Mouse (Mus musculus) cerebellum, adult 11 months (tissue): Measurements from ENCODE around the gene Ppm1g.

Source experiments
- DNase-seq: peaks from one replicate; pipeline ENCODE4 v3.0.0; 2022

Gene Ppm1g

DNA sequence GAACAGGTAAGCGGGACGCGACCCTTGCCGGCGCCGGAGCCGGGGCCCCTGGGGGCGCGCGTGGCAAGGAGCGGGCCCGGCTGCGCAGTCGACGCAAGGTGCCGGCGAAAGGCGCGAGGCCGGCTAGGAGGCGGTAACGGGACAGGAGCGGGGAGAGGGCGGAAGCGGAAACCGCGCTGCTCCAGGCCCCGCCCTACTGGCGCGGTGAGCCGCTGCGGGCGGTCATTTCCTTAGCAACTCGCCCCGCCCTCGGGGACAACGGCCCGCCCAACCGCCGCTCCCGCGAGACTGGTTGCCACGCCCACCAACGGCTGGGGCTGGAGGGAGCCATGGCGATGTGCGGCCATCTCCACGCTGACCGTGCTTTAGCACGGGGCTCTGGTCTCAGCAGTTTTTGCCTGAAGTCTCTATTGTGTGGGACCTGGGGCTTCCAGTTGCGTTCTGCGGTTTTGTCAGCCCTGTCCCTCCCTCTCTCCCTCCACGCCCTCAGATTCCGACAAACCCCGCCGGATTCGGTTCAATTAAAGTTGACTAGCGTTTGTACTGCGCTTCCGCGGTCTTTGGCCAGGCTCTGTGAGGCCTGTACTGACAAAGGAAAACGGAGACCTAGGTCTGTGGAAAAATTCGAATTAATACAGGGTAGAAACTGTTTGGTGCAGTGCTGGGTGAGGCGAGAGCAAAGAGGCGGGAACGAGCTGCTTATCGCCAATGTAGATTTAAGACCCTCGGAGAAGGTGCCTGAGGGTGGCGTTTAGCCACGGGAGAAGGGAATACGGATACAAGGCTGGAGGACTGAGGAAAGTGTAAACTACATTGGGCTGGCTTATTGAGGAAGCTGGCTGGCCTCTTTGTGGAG, at the start of gene Ppm1g:
TSS of gene Ppm1g (minus strand) at position 240 of the 856 bp plus-strand sequence.
- peak; percentile 95 for DNase-seq

DNA sequence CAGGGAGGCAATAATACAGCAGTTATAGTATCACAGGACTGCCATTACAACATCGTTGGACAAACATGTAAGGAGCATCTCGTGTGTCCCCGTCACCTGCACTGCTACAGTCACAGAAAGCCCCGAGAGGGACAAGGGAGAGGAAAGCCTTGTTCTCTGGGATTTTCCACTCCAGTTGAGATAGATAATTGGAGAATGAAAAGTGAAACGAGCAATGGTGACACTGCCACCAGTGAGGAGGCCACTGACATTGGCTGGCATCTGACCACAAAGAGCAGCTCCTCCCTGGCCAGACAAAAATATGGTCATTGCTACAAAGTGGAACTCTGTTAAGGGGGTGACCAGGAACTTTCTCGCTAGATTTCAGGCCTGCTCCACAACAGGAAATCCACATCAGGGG, 47.2 kb upstream of the Ppm1g start:
- DNase-seq = no peak

DNA sequence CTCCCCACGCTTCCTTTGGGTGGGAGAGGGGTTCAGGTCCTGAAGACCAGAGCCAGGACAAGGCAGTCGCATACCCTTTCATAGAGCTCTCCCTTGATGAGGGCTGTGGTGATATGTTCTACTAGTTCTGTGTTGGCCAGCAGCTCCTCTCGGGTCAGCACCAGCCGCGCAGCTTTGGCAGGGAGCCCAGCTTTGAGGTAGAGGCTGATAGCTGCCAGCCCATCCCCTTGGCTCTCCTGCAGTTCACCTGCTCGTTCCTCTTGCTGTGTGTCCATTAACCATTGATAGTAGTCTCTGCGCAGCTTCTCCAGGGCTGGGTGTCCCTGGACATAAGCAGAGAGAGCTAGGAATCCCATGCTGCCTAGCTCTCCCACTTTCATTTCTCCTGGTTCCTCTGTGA, 45.6 kb upstream of the Ppm1g start:
- DNase-seq = no peak

DNA sequence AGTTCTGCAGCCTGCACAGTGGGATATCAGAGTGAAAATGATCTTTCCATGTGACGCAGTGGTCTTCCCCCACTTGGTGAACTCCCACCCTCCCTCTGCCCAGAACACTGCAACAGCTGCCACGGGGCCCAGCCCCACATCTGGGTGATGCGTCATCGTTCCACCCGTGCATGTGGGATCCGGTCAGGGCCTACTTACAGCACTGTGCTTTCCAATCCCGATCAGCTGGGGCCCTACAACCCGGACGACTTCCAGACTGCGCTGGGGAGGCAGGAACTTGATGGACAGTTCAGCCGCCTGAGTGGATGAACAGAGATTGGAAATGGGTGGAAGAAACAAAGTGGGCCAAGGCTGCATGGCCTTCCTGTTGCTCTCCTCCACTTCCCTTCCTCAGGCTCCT, 37.1 kb upstream of the Ppm1g start:
- no peak for DNase-seq

DNA sequence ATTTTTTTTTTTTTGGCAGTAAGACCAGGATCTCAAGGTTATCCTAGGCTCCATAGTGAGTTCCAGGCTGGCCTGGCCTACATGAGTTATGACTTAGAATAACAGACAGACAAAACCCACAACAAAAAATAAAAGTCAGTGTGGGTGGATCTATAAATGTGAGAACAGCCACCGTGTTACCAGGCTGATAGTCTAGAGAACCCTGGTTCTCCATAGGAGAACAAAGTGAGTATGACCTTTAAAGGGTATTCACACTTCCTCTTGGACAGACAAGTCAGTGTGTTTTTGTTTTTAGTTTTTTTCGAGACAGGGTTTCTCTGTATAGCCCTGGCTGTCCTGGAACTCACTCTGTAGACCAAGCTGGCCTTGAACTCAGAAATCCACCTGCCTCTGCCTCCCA, 35.5 kb upstream of the Ppm1g start:
- DNase-seq = no peak

DNA sequence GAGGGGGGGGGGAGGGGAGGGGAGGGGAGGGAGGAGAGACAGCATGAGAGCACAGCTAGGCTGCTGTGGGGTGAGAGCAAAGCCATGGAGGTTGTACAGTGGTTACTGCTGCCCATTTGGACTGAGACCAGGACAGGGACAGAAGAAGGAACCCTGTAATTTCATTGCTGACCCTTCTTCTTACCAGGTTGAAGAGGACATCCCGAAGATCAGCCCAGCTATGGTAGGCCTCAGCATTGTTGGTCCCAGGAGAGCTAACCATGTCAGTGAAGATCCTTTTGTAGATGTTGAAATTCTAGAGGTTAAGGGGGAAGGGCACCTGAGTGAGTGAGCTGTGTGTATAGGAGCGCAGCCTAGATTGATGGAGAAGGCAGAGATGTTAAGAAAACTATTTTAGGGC, 34.9 kb upstream of the Ppm1g start:
- DNase-seq = no peak

DNA sequence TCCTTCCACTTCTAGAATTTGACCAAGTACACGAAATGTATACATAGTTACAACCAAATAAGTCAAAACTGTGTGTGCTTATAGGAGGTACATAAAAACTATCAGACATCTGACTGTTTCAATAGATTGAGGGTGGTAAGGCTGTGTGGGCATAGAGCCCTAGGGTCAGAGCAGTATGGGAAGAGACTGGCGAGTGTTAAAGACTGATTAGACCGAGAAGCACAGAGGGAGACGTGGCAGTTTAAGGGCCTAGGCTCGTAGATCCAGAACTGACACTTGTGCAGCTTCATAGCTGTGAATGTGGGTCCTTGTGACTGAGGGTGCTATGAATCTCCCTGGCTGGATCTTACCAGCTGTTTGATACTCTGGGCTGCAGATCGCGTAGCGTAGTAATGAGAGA, 34.4 kb upstream of the Ppm1g start:
- DNase-seq = no peak

DNA sequence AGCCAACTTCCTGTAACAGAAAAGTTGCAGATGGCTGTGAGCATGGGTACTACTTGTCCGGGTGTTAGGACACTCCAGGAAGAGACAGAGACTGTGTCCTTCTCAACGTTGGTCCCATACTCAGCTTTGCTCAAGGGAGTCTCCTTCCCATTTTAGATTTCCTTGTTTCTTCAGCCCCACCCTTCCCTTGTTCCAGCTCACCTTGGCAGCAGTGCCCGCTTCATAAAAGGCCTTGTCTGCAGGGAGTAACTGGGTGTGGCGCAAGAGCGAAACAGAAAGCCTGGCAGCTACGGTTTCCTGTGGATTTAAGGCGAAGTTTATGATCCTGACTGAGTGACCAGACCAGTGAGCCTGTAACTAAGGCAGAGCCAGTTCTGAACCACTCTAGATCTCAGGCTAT, 34.0 kb upstream of the Ppm1g start:
- DNase-seq = no peak

DNA sequence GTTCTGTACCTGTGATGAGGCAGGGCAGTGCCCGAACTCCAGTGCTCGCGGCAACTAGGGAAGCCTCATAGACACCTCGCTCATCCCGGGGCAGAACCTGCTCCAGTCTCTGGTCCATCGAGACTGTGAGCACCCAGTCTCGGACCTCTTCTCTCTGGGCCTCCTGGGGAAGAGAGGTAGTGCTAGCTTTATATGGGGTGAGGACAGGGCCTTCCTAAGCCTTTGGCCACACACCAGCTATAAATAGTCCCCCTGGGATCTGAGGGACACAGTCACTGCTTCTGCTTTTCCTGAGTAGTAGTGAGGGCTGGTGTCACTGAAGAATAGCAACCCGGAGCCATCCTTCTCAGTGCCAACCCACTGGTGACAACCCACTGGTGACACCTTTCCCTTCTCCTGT, 33.3 kb upstream of the Ppm1g start:
- no peak for DNase-seq

DNA sequence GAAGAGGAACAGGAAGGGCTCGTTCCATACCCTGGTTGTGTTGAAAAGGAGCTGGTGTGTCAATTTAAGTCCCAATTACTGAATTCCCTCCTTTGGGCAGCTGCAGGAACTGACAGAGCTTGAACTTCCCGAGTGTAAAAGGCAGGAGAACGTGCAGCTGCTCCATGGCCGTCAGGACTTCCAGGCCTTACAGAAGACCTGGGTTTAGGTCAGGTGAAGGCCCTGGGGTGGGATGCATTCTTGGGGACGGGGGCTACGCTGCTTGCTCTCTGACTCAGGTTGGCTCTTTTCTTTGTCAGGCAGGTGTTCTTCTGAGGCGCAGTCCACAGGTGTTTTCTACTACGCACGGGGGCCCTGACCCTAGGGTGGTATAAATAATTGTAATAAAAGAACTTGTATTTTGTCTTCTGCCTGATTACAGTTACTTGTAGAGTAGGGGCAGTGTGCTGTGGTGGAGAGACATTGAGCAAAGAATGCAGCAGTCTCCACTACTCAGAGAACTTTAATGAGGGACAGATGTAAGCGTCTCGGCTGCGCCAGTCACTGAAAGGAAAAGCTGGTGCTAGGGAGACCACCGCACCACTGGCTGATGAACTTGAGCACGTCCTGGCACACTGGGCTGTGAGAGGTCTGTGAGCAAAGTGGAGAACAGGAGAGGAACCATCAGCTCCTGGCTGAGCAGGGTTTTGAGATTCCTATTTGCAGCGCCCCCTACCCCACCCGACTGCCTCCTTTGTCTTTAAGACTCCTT, 32.5 kb upstream of the Ppm1g start:
- no peak for DNase-seq

DNA sequence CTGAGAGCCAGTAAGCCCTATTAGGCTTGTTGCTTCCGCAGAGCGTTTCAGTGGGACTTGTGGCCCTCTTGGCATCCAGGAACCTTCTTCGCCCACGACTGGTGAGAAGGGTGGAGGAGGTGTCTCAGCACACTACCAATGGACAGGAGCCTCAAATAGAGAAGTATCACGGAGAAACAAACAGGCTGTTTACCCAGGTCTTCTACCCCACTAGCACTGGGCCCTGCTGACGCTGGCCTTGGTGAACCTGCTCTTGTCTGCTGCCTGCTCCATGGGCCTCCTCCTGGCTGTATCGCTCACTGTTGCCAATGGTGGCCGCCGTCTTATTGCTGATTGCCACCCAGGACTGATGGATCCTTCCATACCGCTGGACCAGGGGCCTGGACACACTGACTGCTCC, 31.7 kb upstream of the Ppm1g start:
- DNase-seq = no peak

DNA sequence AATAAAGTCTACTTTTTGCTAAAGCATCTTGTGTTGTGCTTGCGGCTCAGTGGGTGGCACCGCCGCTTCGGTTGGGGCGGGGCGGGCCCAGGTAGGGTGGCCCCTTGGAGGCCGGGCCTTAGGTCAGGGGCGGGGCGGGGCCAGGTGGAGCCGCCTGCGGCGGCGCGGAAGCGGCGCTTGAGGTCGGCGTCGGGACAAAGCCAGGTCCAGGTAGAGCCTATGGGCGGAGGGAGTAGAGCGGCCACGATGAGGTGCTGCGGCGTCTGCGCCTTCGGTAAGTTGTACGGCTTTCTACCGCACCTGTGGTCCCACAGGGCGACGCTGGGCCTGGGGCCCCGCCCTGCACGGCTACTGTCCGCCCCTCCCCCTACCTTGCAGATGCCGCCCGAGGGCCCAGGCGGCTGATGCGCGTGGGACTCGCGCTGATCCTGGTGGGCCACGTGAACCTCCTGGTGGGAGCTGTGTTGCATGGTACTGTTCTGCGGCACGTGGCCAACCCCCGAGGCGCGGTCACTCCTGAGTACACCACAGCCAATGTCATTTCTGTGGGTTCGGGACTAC, 31.1 kb upstream of the Ppm1g start, which contains the start of gene Krtcap3:
TSS of gene Krtcap3 (plus strand) at position 151 of the 561 bp plus-strand sequence.
- no peak for DNase-seq

DNA sequence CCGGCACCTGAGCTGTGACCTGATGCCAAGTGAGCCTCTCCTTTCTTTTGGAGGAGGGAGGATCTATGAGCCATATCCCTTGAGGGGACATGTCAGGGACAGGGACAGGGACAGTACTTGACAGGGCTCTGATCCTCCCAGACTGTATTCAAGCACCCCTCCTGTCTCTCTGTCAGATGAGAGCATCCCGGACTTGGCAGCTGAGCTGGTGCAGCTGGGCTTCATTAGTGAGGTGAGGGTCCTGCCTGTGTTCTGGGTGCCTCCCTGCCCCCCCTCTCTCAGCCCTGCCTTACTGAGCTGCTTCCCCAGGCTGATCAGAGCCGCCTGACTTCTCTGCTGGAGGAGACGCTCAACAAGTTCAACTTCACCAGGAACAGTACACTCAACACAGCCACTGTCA, 30.2 kb upstream of the Ppm1g start:
- no peak for DNase-seq

DNA sequence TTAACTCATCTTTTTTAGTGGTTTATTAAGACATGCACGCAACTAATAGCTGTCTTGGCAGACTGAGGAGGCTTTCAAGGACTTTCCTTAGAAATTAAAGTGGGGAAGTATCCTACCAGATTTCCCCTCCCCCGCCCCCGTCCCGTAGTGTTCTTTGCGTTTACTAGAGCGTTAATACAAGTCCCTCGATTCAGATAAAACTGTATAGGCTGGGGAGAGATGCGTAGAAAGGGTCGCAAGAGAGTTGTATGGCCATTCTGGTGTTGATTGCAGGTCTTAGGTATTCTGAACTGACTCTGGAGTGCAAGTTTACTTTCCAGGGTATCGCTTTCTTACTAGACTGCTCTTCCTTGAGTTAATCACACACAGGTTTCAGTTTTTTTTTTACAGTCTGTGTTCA, 21.7 kb upstream of the Ppm1g start:
- no peak for DNase-seq

DNA sequence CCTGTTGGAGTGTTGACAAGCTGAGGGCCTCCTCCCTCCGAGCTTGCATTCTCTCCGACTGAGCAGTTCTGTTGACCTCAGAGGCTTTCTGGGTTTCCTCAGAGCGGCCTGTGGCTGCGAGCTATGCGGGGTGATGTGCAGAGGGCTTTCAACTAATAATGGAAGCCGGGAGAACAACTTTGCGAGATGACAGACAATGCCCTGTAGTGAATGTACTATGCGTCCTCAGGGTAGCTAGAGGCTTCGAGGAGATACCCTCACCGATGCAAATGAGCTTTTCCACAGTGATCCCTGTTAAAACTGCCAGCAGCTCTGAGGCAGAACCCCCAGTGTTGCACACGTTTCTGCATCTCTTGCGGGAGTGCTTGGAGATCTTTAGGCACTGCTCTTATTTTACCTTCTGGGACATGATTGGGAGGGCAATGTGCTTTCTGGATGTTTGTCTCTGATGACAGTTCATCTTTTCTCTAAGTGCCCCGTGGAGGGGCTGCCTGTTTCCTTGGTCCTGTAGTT, 21.1 kb upstream of the Ppm1g start:
- DNase-seq = no peak

DNA sequence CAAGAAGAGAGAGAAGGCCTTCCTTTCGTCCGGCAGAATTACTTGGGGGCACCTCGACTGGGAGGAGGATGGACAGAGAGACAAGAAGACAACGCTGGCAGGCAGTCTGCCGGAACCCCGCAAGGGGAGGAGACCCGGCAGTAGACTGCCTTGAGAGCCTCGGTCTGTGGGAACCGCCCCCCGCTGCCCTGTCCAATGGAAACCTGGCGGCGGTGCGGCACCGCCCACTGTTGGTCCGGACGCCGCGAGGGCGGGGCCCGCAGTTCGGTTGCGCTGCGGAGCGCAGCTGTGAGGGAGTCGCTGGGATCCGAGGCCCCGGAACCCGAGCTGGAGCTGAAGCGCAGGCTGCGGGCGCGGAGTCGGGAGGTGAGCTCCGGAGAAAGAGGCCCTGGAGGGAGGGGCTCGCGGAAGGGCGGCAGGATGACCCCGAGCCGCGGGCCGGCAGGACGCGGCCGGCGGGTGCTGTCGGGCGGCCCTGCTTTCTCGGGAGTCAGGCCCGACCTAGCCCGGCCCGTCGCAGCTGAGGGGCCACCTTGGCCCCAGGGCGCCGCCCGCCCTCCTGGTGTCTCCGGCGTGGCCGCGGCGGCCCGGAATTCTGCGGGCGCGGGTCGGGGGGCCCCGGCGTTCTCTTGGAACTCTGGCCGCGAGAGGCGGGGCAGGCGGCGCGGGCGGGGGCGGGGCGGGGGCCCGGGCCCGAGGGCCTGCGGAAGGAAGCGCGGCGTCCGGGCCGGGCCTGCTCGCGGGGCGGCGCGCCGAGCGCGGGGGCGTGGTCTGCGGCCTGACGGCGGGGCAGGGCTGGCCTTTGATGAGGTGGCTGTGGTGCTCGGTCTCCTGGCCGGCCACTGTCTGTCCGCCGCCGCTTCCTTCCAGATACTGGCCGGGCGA, 20.4 kb upstream of the Ppm1g start, which contains the start of the genes Nrbp1 and Gm9970:
TSS of gene Nrbp1 (plus strand) at position 228 of the 885 bp plus-strand sequence.
TSS of gene Gm9970 (minus strand) at position 596 of the 885 bp plus-strand sequence.
- peak; percentile 94 for DNase-seq

DNA sequence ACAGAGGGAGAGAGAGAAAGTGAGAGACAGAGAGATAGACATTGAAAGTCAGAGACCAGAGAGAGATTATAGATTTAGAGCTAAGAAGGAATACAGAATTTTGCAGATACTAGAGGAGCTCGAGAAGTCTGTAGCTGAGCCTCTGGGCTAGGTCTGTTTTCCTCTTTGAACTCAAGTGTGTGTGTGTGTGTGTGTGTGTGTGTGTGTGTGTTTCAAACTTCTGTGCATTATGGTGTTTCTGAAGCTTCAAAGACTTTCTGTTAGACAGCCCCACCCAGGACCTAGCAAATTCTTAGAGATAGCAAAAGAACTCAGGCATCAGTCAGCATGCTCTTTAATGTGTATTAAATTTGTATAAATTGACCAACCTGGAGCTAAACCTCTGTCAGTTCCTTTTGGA, 6.2 kb upstream of the Ppm1g start:
- no peak for DNase-seq

DNA sequence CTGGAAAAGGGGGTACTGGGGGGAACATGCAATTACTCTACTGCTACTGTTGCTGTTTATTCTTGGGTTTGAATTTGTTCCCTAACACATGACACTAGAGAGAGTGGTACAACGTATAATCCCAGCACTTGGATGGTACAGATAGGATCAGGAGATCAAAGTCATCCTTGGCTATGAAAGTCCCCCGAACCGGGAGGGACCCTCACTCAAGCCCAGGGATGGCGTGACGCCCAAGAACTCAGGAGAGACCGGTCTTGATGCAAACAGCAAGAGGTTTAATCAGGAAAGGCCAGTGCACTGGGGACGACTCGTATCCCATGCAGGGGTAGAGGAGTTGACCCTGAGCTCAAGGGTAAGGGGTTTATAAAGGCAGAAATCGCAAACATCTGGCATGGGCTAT, 2.2 kb upstream of the Ppm1g start:
- DNase-seq = no peak

DNA sequence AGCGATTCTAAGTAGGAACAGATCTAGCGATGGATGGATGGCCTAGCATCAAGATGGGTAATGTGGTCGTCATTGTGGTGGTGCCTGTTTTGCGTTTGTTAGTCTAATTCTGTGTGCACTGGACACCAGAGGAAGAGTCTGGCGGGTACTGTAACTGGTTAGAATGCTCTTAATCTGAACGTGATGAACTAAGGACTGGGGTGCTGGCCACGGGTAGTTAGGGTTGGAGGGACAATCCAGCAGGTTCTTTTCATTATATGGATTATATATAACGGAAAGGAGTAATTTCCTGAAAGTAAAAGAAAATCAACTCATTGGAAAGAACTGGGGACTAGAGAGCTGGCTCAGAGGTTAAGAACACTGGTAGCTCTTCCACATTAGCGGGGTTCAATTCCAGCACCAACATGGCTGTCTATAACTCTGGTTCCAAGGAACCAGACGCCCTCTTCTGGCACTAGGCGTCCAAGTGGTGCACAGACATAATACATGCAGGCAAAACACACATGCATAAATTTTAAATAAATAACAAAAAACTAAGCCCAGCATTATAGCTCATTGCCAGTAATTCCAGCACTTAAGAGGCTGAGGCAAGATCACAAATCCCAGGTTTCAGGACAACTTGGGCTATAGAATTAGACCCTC, 938 bp upstream of the Ppm1g start:
- no peak for DNase-seq

DNA sequence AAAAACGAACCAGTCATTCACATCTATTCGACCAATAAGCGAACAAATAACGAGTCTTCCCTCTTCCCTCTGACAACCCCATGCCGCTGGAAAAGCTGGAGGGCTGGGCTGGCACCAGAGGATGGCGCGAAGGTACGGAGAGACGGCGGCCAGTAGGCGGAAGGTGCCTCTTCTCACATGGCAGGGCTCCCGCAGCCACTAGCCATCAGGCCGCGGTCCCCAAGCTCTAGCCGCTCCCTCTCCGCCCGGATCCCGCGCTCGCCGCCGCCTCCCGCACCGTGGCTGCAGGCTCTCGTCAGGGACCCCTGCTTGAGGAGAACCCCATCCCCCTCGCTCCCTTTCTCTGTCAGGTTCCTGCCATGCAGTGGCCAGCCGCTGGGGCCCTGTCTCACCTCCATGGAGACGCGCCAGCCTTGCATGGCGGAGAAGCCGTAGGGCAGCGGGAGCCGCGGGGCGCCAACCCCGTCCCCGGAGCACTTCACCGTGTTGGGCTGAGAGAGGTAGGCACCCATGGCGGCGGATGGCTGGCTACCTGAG, 508 bp downstream of the Ppm1g start:
- no peak for DNase-seq

DNA sequence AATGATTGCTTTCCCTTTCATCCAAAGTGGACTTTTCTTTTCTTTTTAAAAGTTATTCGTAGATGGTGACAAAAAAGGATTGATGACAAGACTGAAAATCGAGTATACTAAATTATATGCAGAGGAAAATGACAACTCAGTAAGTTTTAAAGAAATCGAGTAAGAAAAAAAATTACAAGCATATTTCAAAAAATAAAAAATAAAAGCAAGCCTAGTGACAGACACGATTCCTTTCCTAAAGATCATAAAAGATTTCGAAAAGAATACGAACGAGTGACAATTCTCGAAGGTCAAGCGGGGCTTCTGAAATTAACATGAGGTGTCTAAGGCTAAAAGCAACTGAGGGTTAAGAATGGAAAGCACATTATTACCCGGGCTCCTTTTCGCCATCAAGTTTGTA, 1.0 kb downstream of the Ppm1g start:
- no peak for DNase-seq

DNA sequence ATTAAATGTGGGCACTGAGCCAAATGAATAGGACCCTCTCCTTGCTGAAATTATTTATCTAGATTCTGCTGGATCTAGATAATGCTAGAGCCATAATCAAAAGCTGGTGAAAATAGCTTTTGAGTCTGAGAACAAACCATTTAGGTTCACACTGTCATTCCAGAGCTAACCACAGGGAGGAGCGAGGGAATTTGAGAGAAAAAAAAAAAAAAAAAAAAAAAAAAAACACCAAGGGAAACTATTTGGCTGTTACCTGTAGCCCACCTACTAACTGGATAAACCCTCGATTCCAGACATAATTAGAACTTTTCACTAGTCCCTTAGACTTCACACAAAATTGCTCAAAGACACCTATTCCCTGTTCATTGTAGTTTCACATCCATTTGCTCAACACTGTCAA, 1.4 kb downstream of the Ppm1g start:
- no peak for DNase-seq
